Mouse (Mus musculus): Measurements from ENCODE around the gene Kdm2b. TPM values are rescaled to one million over a fixed set of nuclear protein-coding genes. Genes with fewer than 3 reads are reported as not detected.

Kdm2b gene
- polyA plus RNA-seq (2015; fragmentation: Nextera tagmentation; extraction: Ambion mirVana): 107 and 108 TPM in 2 replicates

DNA sequence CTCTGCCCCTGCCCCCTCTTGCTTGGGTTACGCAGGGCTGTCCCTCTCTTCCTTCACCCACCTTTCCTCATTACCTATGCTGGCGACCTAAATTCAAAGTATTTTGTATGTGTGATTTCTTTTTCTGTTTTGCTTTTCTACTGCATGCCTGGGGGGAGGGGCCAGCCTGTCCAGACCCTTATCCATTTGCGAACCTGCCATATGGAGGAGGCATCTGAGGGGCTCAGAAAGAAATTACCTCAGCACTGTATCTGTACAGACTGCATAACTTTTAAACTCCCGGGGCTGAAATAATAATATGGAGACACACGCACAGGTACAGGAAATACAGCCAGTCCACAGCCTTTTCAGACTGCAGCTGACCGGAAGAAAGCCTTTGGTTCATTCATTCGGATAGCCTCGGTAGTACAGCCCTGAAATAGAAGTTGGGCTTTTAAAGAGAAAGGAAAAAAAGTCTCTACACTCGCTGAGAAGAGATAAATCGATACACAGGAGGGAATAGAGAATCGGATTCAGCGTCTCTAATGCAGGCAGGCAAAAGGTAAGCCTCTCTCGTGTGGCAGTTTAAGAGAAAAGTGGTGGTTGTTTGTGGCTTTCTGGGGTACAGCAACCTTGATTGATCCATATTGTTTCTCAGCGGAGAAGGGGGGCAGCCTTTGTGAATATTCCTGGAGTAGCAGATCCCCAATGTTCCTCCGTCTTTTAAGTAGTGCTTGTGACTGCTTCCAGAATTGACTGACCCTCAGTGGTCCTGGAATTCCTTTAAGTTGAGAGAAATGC lies at the start of gene Kdm2b:
Gene Kdm2b (minus strand): TSS at position 273 of the 780 bp plus-strand sequence.
- WGBS: under 1% methylated on average over 15 of the region's 15 CpGs
- Histone ChIP-seq H3K4me1 (peaks cover 69% of the 10 kb centered on the region), H3K4me3 (peak within 1 kb of the TSS; percentile 64), H3K27ac (peak within 1 kb of the TSS; percentile 90), H3K9ac (peak within 1 kb of the TSS; percentile 85), H3K9me3 (replicated peaks) (no peaks in the 10 kb centered on the region), H3K27me3 (no peaks in the 10 kb centered on the region), H3K4me2 (peak within 1 kb of the TSS; percentile 92), H3K36me3 (ENCODE audit: poor library complexity, severe bottlenecking) (no peaks in the 10 kb centered on the region)
- ATAC-seq: peak; percentile 64

DNA sequence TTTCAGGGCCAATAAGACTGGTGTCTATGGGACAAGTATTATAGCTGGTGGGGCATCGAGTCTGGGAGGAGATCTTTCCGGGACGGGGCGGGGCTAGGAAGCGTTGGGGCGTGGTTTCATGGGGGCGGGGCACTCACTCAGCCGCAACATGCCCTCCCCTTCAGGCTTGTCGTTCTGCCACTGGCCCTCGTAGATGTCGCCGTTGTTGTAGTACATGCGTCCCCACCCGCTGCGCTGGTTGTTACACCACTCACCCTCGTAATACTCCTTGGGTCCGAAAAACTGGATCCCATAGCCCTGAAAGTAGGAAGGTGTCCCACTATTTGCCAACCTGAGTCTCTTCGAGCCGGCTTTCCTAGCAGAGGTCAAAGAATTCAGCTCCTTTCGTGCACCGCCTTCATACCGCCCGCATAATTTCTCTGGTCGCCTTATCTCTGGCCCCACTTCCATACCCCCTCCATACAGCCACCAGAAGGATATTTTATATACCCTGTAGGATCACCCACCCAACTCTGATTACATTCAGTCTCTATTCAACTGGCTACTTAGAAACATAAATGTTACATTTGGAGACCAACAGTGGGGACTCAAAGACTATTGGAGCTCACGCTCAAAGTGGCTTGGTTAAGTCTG lies 49.6 kb upstream of the Kdm2b start:
- H3K4me1 ChIP-seq: peaks cover 18% of the 10 kb centered on the region
- peak overlapping the region; percentile 29 for H3K4me3 ChIP-seq
- 4% methylated on average over 25 of the region's 25 CpGs for WGBS

DNA sequence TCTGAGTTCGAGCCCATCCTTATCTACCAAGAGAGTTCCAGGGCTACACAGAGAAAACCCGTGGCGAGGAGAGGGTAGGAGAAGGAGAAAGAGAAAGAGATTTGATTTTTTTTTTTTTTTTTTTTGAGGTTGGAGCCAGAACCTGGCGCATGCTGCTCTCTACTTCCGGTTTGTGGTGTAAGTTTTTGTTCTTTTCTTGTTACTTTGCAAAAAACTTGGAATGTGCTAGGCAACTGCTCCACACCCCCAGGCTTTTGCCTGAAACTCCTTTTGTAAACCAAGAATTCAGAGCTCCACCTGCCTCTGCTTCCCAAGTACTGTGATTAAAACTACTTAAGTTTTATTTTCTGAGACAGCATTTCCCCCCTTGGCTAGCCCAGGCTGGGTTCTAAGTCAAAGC lies 48.5 kb upstream of the Kdm2b start:
- Histone ChIP-seq H3K27me3 (no peaks in the 10 kb centered on the region), H3K4me3 (no peak overlapping the region), H3K4me1 (peaks cover 18% of the 10 kb centered on the region), H3K4me2 (no peak overlapping the region), H3K36me3 (ENCODE audit: poor library complexity, severe bottlenecking) (no peaks in the 10 kb centered on the region), H3K27ac (no peak overlapping the region), H3K9ac (no peak overlapping the region), H3K9me3 (replicated peaks) (no peaks in the 10 kb centered on the region)
- no peak for ATAC-seq
- WGBS: 82% methylated on average over 5 of the region's 5 CpGs

More for the DNA sequence above, 49.6 kb upstream of the Kdm2b start:
- no peaks in the 10 kb centered on the region for H3K36me3 ChIP-seq (ENCODE audit: poor library complexity, severe bottlenecking)
- peak overlapping the region; percentile 59 for H3K4me2 ChIP-seq
- no peak overlapping the region for H3K9ac ChIP-seq
- H3K9me3 ChIP-seq (replicated peaks): no peaks in the 10 kb centered on the region
- ATAC-seq: no peak
- no peaks in the 10 kb centered on the region for H3K27me3 ChIP-seq
- no peak overlapping the region for H3K27ac ChIP-seq

DNA sequence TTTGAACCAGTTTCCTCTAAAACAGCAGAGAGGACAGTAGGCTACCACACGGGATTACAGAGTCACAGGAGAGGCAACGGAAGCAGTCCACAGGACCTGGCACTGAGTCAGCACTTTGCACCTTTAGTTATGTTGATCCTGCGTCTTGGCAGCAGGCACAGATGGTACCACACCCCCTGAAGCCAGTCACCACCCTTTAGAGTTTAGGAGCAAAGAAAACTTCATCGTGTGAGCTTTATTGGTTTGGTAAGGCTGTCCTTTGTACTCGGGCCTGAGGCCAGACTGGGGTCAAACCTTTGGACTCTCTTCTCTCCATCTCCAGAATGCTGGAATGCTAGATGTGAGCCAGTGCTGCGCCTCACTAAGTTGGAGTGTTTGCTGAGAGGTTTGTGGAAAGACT lies 45.9 kb upstream of the Kdm2b start:
- H3K27ac ChIP-seq: no peak overlapping the region; the same call in 1 of the 2 replicates
- no peaks in the 10 kb centered on the region for H3K9me3 ChIP-seq (replicated peaks)
- H3K36me3 ChIP-seq (ENCODE audit: poor library complexity, severe bottlenecking): peaks cover 11% of the 10 kb centered on the region
- peaks cover 18% of the 10 kb centered on the region for H3K4me1 ChIP-seq
- 34% methylated on average over 6 of the region's 6 CpGs for WGBS
- H3K4me3 ChIP-seq: no peak overlapping the region
- ATAC-seq: no peak
- H3K4me2 ChIP-seq: no peak overlapping the region
- no peaks in the 10 kb centered on the region for H3K27me3 ChIP-seq
- no peak overlapping the region for H3K9ac ChIP-seq

DNA sequence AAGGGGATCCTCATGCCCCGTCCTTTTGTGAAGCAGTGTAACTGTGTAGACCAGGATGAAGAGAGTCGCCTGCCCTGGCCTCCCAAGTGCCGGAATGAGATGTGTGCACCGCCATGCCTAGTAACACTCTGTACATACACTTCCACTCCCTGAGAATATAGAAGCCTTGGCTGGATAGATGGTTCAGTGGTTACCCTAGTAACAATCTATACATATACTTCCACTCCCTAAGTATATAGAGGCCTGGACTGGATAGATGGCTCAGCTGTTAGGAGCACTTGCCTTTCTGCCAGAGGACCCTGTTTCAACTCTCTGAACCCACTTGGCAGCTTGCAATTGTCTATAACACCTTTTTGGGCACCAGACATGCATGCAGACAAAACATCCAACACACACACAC lies 45.5 kb upstream of the Kdm2b start:
- peaks cover 12% of the 10 kb centered on the region for H3K36me3 ChIP-seq (ENCODE audit: poor library complexity, severe bottlenecking)
- peaks cover 18% of the 10 kb centered on the region for H3K4me1 ChIP-seq
- H3K4me2 ChIP-seq: no peak overlapping the region
- no peak overlapping the region for H3K27ac ChIP-seq
- 89% methylated on average over 4 of the region's 4 CpGs for WGBS
- ATAC-seq: no peak
- H3K27me3 ChIP-seq: no peaks in the 10 kb centered on the region
- no peaks in the 10 kb centered on the region for H3K9me3 ChIP-seq (replicated peaks)
- H3K9ac ChIP-seq: no peak overlapping the region
- H3K4me3 ChIP-seq: no peak overlapping the region

DNA sequence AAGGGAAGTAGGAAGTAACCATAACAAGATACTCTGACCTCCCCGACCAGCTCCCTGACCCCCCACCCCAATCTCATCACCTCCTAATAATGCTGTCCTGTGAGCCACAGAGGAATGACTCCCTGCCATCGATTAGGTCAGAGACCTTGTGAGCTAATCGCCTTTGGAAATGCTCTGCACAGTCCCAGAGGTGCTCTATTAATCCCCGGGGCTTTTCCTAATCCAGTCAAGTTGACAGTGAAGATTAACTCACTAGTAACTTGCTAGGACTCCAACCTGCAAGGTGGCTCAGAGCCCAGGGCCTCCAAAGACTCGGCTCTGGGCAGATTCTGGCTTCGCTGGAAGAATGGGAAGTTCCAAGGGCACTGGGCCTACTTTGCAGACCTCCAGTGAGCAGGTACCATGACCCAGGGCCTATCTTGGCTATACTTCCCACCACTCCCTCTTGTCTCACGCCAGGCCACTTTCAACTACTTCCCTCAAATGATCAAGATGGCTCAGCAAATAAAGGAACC lies 44.1 kb upstream of the Kdm2b start:
- Histone ChIP-seq H3K9me3 (replicated peaks) (no peaks in the 10 kb centered on the region), H3K4me3 (no peak overlapping the region), H3K27me3 (no peaks in the 10 kb centered on the region), H3K9ac (no peak overlapping the region), H3K4me1 (peaks cover 8% of the 10 kb centered on the region; the same call in 1 of the 2 replicates), H3K27ac (no peak overlapping the region), H3K36me3 (ENCODE audit: poor library complexity, severe bottlenecking) (peaks cover 22% of the 10 kb centered on the region), H3K4me2 (no peak overlapping the region)
- WGBS: 69% methylated on average over 7 of the region's 7 CpGs
- no peak for ATAC-seq

DNA sequence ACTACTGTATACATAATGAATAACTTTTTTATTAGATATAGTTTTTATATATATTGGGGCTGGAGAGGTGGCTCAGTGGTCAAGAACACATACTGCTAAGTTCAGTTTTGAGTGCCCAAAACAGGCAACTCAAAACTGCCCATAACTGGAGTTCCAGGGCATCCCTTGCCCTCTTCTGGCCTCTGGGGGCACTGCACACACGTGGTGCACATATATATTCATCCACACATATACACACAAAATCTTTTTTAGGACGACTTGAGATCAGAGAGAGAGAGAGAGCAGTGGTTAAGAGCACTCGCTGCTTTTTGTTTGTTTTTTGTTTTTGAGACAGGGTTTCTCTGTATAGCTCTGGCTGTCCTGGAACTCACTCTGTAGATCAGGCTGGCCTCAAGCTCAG lies 41.7 kb upstream of the Kdm2b start:
- 90% methylated on average over 3 of the region's 3 CpGs for WGBS

DNA sequence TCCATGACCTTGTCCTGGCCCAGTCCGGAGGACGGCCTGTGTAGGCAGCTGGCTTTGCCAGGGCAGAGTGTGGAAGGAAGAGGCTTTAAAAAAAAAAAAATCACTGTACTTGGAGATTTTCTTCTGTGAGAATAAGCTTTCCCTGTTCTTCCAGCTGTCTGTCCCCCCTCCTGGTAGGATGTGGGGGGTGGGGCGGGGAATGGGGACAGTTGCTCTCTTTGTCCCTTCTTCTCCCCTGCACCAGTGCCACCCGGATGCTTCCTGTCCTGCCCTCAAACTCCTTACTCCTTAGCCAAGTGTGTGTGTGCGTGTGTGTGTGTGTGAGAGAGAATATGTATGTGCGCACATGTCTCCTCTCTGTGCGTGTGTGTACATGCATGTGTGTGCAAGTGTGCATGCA lies 40.1 kb upstream of the Kdm2b start:
- no peaks in the 10 kb centered on the region for H3K27me3 ChIP-seq
- 94% methylated on average over 7 of the region's 7 CpGs for WGBS
- H3K4me1 ChIP-seq: 0 out of 2 replicates have a peak, but pooled peaks cover 4% of the 10 kb centered on the region
- ATAC-seq: no peak
- no peak overlapping the region; the same call in 1 of the 2 replicates for H3K27ac ChIP-seq
- H3K4me2 ChIP-seq: no peak overlapping the region
- peaks cover 22% of the 10 kb centered on the region for H3K36me3 ChIP-seq (ENCODE audit: poor library complexity, severe bottlenecking)
- H3K9ac ChIP-seq: no peak overlapping the region
- H3K4me3 ChIP-seq: no peak overlapping the region
- no peaks in the 10 kb centered on the region for H3K9me3 ChIP-seq (replicated peaks)

More for the DNA sequence above, 41.7 kb upstream of the Kdm2b start:
- Histone ChIP-seq H3K4me3 (no peak overlapping the region), H3K27ac (no peak overlapping the region), H3K27me3 (no peaks in the 10 kb centered on the region), H3K4me2 (no peak overlapping the region), H3K4me1 (peaks cover 13% of the 10 kb centered on the region; the same call in 1 of the 2 replicates), H3K9me3 (replicated peaks) (no peaks in the 10 kb centered on the region), H3K9ac (no peak overlapping the region), H3K36me3 (ENCODE audit: poor library complexity, severe bottlenecking) (peaks cover 22% of the 10 kb centered on the region)
- no peak for ATAC-seq

DNA sequence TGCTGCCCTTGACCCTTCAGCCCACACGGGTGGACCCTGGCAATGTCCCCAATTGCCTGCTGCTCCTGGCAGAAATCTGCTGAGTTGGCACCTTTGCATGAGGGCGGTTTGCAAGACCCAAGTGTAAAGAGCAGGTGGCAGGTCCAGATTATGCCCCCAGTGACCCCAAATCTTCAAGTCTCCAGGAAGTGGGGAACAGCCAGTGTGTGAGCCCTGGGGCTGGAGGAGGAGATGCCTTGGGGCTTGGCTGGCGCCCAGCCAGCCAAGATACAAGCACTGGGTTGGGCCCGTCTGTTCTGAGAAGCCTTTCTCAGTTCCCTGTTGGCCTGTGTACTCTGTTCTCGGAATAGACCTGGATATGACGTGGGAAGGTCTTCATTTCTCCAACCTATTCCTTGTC lies 37.8 kb upstream of the Kdm2b start:
- no peak for ATAC-seq
- no peaks in the 10 kb centered on the region for H3K9me3 ChIP-seq (replicated peaks)

DNA sequence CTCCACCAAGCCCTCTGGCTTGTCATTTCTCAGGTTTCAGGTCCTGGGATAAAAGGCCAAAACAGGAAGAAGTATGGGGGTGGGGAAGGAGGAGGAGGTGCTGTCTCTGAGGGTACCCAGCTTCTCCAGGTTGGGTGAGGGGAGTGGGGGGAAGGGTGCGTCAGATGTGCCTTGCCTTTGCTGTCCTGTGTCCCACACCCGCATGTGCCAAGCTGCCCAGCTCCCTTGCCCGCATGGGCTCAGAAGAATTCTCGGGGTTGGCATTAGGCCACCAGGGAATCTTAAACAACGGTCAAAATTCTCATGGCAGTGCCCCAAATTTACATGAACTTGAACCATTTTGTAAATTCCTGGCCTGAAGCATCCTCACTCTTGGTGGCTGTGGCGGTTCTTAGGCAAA lies 36.8 kb upstream of the Kdm2b start:
- 0 out of 2 replicates have a peak, but pooled peaks cover 4% of the 10 kb centered on the region for H3K4me1 ChIP-seq
- no peak overlapping the region for H3K4me3 ChIP-seq
- H3K27ac ChIP-seq: no peak overlapping the region
- H3K9ac ChIP-seq: no peak overlapping the region
- ATAC-seq: no peak
- peaks cover 16% of the 10 kb centered on the region for H3K36me3 ChIP-seq (ENCODE audit: poor library complexity, severe bottlenecking)
- no peaks in the 10 kb centered on the region for H3K27me3 ChIP-seq
- no peaks in the 10 kb centered on the region for H3K9me3 ChIP-seq (replicated peaks)
- H3K4me2 ChIP-seq: no peak overlapping the region
- WGBS: 73% methylated on average over 6 of the region's 6 CpGs

More for the DNA sequence above, 37.8 kb upstream of the Kdm2b start:
- Histone ChIP-seq H3K4me1 (0 out of 2 replicates have a peak, but pooled peaks cover 4% of the 10 kb centered on the region), H3K4me3 (no peak overlapping the region), H3K9ac (no peak overlapping the region), H3K4me2 (no peak overlapping the region), H3K36me3 (ENCODE audit: poor library complexity, severe bottlenecking) (peaks cover 22% of the 10 kb centered on the region), H3K27ac (no peak overlapping the region), H3K27me3 (no peaks in the 10 kb centered on the region)
- 74% methylated on average over 6 of the region's 6 CpGs for WGBS

DNA sequence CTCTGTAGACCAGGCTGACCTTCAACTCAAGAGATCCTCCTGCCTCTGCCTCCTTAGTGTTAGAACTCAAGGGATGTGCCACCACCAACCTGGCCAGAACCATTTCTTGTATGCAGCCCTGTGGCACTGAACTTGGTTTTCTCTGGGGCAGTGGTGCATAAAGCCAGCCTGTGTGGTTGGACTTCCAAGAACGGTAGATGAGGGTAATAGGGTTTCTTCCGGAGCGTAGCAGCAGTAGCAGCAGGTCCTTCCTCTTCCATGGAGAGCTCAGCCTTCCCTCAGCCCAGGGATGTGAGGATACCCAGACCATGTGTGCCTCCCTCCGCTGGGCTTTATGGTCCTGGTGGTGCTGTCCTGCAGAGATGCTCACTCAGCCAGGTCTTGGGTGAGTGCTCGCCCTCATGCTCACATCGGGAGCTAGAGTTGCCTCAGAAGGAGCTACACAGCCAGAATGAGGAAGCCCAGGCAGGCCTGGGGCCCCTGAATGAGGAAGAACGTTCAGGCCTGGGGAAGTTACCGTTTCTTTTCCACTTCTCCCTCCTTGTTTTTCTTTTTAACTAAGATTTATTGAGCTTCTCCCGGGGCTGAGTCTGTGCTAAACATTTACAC lies 35.4 kb upstream of the Kdm2b start:
- H3K27ac ChIP-seq: no peak overlapping the region
- H3K4me3 ChIP-seq: no peak overlapping the region
- peaks cover 9% of the 10 kb centered on the region for H3K4me1 ChIP-seq
- ATAC-seq: no peak
- 90% methylated on average over 9 of the region's 9 CpGs for WGBS
- H3K27me3 ChIP-seq: no peaks in the 10 kb centered on the region
- H3K9me3 ChIP-seq (replicated peaks): no peaks in the 10 kb centered on the region
- H3K36me3 ChIP-seq (ENCODE audit: poor library complexity, severe bottlenecking): peaks cover 10% of the 10 kb centered on the region
- H3K4me2 ChIP-seq: no peak overlapping the region
- no peak overlapping the region for H3K9ac ChIP-seq

DNA sequence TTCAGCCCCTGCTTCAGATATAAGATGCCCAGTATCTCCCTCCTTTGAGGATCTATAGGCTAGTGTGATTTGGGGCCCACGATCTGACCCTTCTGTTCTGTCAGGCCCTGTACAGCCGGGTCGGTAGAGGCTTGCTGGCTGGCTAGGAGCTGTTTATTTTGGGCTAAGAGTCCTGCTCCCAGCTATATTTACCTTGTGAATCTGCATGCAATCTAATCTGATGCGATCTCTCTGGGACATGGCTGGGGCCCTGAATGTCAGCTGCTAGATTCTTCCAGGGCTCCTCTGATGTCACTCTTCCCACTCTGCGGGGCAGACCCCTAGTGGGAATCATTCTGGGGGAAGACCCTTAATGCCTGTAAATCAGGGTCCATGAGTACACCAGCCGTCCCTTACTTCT lies 34.7 kb upstream of the Kdm2b start:
- H3K27me3 ChIP-seq: no peaks in the 10 kb centered on the region
- WGBS: 99% methylated on average over 6 of the region's 6 CpGs
- no peak overlapping the region for H3K4me2 ChIP-seq
- no peak overlapping the region for H3K27ac ChIP-seq
- H3K9me3 ChIP-seq (replicated peaks): no peaks in the 10 kb centered on the region
- ATAC-seq: no peak
- peaks cover 2% of the 10 kb centered on the region for H3K36me3 ChIP-seq (ENCODE audit: poor library complexity, severe bottlenecking)
- H3K4me3 ChIP-seq: no peak overlapping the region
- no peak overlapping the region for H3K9ac ChIP-seq
- H3K4me1 ChIP-seq: peaks cover 17% of the 10 kb centered on the region
